Mouse (Mus musculus) embryo, embryonic 10.5 days (tissue): Measurements from ENCODE around the gene Matn4.

Source experiments
- DNase-seq: peaks from one replicate; pipeline ENCODE4 v3.0.0-alpha.2; 2015; ENCODE audit warnings: low spot score

The Matn4 gene

DNA sequence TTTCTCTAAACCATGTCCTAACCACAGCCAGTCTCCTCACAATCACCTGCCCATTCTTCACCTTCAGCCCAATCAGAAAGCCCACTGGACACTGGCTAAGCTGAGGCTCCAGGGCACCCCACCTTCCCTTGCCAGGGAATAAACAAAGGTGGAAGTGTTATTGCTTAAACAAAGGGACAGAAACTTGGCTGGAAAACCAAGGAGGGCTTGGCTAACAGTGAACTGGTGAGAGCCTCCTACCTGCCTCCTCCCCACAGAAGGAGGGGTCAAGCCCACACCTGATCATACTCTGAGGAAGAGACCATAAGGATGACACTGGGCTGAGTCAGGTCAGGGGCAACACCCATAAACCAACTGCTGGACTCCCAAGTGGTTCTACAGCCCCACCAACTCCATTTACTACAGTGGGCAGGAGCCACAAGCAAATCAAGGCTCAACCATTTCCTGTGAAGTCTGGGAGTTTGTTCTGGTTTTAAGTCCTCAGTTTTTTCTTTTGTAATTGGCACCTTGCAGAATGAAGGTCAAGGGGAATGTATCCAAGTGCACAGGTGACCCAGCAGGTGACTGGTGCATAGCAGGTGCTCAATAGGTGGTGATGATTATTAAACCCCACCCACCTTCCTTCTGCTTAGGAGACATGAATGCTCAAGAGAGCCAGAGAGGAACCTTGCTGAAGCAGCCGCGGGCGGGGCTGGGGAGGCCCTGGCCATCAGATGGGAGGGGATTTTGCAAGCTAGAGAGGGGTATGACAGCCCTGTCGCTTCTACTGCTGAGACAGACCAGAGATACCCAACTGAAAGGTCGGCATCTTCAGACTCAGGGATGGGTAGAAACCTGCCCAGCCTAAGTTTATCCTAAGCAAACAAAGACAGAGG lies 30.5 kb upstream of the Matn4 start:
- no peak for DNase-seq

DNA sequence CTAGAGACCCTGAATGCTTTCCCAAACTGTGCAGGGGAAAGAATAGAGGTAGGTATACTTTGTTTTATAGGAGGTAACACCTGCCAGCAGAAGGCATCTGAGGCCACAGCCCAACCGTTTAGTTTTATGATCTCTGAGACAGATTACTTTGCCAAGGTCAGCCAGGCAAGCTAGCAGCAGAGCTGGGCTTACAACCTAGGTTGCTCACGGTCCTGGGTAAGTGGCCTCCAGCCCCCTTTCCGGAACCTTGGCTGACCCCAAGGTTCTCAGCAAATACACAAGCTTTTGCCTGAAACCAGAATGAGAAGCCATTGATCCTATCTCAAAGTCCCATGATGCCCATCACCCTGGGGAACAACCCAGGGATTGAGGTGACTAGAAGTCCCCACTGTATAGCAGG lies 29.7 kb upstream of the Matn4 start:
- DNase-seq = no peak

GRCm38 (mm10) chr2:164433278-164433895 lies 28.4 kb upstream of the Matn4 start:
- DNase-seq = no peak

- no peak for DNase-seq
These were observed 27.7 kb upstream of the Matn4 start for GRCm38 (mm10) chr2:164432541-164433191.

DNA sequence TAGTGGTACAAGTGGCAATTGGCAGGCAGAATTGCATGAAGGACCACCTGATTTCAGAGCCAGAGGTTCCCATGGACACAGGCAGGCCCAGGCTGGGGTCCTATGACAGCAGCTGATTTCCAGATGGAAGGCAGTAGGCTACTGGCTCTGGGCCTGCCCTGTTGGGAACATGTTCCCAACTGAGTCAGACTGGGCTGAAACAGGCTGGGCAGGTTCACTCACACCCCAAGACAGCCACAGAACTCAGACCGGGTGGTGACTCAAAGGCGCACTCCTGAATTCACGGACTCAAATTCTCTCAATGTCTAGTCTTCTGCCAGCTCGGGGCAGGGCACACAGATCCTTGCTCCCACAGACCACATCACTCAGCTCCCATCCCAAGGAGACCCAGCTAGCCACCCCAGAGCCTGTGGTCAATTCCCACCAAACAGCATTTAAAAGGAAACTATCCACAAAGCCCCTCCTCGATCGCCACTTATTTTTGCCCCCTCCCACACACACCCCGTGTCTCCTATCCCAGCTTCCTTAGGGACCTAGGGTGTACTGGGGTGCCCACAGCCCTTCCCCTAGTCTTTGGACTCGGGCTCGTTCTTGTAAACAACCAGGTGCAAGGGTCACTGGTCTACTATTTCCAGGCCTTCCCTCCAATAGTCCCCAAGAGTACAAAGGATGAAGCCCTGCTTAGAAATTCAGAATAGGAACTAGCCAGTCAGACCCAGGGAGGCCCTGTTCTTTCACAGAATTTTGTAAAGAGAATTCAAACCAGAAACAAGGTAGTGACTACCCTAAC lies 26.9 kb upstream of the Matn4 start:
- no peak for DNase-seq

GRCm38 (mm10) chr2:164430697-164431096 lies 25.7 kb upstream of the Matn4 start:
- peak; percentile 44 for DNase-seq

GRCm38 (mm10) chr2:164429881-164430615 lies 25.1 kb upstream of the Matn4 start:
- DNase-seq = no peak

- no peak for DNase-seq
These were observed 23.5 kb upstream of the Matn4 start for GRCm38 (mm10) chr2:164428451-164428850.

GRCm38 (mm10) chr2:164426952-164427351 lies 22.0 kb upstream of the Matn4 start:
- no peak for DNase-seq

DNA sequence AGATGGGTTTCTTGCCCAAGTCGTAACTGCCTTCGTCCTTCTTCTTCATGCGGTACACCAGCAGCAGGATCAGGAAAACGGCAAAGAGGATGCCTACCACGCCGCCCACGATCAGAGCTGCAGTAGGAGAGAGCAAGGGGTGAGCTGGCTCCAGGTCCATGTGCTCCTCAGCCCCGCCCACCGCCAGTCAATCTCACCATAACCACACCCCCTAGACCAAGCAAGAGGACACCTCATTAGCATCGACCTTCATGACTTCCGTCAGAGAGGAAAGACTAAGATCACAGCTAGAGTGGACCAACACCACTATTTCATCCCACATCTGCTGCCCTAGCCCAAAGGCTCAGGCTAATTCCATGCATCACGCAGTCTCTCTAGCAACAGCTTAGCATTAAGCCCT lies 21.2 kb upstream of the Matn4 start:
- peak; percentile 50 for DNase-seq

GRCm38 (mm10) chr2:164425401-164425800 lies 20.4 kb upstream of the Matn4 start:
- no peak for DNase-seq

- DNase-seq = no peak
These were observed 19.4 kb upstream of the Matn4 start for GRCm38 (mm10) chr2:164424406-164424805.

GRCm38 (mm10) chr2:164423464-164423863 lies 18.5 kb upstream of the Matn4 start:
- no peak for DNase-seq

DNA sequence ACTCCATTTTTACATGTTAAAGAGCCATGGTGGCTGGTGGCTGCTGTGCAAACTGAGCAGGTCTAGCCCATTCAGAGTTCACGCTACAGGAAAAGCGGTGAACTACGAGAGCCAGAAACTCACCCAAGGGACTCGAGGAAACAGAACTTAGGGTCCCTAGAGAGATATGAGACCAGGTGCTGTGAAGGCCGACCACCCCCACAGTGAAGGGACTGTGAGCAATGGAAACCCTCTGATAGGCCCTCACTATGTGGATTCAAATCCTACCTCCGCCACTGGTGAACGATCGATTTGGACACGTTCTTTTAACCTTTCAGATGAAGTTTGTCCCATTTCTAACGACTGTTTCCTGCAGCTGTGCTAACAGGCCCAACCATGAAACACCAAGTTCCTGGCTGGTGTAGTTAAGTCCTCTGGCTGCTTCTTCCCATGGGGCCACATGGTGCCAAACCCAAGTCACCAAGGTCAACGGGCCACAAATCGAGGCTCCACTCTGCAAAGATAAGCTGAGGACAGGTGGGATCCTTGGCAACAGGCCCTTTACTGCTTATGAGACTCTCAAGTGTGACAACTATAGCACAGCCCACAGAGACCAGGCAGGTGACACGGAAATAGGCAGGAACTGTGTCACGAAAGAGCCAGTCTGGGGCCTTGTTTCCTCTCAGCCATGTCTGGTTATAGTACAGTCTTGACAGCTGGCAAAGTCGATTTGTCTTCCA lies 17.9 kb upstream of the Matn4 start:
- DNase-seq = no peak

DNA sequence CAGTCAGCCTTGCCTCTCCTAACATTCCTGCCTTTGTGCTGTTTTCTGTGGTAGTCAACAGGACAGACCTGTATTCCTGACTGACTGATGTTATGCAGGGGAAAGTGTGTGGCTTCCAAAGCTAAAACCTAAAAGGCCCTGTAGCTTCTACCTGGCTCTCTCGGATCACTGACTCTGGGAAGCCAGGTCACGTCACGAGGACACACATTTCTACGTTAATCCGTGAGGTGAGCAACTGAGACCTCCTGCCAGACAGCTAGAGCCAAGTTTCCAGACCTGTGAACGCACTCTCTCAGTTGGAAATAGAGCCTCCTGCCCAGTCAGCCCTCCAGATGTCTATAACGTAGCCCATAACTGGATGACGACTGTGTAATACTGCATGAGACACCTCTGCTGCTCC lies 17.0 kb upstream of the Matn4 start:
- DNase-seq = no peak

DNA sequence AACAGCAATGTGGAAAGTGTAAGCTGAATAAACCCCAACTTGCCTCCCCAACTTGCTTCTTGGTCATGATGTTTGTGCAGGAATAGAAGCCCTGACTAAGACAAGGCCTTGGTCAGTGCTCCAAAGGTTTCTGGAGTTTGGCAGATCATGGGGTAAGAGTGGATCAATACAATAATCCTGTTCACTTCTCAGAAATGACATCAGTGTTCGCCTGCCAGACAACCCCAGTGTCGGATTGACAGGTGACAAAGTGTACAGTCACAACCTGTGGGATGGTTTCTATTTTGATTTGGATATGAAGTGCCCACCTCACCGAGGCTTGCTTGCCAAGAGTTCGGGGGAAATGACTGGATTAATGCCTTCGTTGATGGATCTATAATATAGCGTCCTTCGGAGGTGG lies 16.3 kb upstream of the Matn4 start:
- no peak for DNase-seq

- DNase-seq = no peak
These were observed 14.5 kb upstream of the Matn4 start for GRCm38 (mm10) chr2:164419489-164419888.

GRCm38 (mm10) chr2:164418308-164418875 lies 13.4 kb upstream of the Matn4 start:
- no peak for DNase-seq

- DNase-seq = peak; percentile 68
These were observed 12.2 kb upstream of the Matn4 start for GRCm38 (mm10) chr2:164417198-164417597.

DNA sequence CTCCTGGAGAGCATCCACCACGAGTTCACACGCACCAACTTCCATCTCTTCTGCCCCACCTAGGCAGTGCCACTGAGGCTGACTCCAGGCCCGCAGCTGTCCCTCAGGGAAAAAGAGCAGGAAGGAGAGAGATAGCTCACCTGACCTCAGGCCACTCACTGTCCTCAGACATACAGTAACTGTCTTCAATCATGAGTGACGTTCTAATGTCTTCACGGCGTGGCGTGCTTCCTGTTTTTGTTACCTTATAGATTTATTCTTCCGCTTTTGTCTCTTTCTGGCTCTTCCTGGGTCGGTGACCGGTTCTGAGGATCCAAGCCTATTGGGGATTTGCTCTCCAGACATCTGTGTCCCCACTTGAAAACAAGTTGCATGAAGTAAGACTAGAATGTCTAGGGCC lies 9.6 kb upstream of the Matn4 start:
- no peak for DNase-seq

DNA sequence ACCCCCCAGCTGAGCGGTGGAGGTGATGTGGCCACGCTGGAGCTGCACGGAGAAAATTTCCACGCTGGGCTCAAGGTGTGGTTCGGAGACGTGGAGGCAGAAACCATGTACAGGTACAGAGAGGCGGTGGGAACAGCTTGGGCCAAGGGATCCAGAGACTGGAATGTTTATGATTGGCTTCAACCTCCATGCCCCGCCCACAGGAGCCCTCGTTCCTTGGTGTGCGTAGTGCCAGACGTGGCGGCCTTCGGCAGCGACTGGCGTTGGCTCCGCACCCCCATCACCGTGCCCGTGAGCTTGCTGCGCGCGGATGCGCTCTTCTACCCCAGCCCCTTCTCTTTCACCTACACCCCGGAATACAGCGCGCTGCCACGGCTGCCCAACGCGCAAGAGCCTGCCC lies 9.2 kb upstream of the Matn4 start:
- no peak for DNase-seq
